Mouse (Mus musculus) intestine, postnatal 0 days (tissue): ENCODE measurements at regions not wholly inside any gene's neighbourhood (a gene's known extent, or its start where the extent isn't known, plus 50 kb on each side); places are given as distances from the start of the nearest gene placed in this dataset.

Source experiments
- ATAC-seq: fragments of 200-750 bp; cut with Nextera tagmentation; 2 replicates; pipeline ENCODE4 v1.8.0; 2017; ENCODE audit warnings: mild to moderate bottlenecking, moderate TSS enrichment, moderate library complexity
- H3K27ac ChIP-seq: fragments of 300-500 bp; sonication (generic); 2 replicates; pipeline ENCODE4 v1.5.1; 2014; ENCODE audit warnings: mild to moderate bottlenecking, low read depth, low read length, moderate library complexity
- H3K27me3 ChIP-seq: fragments of 300-500 bp; sonication (generic); replicated peaks from 2 replicates; pipeline ENCODE4 v1.6.1; 2014; ENCODE audit warnings: low read length, mixed read lengths; ENCODE audit not compliant: control insufficient read depth, insufficient read depth
- H3K36me3 ChIP-seq: fragments of 300-500 bp; sonication (generic); 2 replicates; pipeline ENCODE4 v1.6.1; 2014; ENCODE audit warnings: mild to moderate bottlenecking, moderate library complexity; ENCODE audit not compliant: control insufficient read depth, insufficient read depth
- H3K4me1 ChIP-seq: fragments of 300-500 bp; sonication (generic); replicated peaks from 2 replicates; pipeline ENCODE4 v1.6.1; 2014; ENCODE audit warnings: antibody characterized with exemption, low read length, mixed read lengths; ENCODE audit not compliant: control insufficient read depth, insufficient read depth
- H3K4me2 ChIP-seq: fragments of 300-500 bp; sonication (generic); replicated peaks from 2 replicates; pipeline ENCODE4 v1.6.1; 2014; ENCODE audit warnings: low read depth, mild to moderate bottlenecking, moderate library complexity
- H3K4me3 ChIP-seq: fragments of 300-500 bp; sonication (generic); 2 replicates; pipeline ENCODE4 v1.5.1; 2014; ENCODE audit warnings: low read depth, low read length
- H3K9ac ChIP-seq: fragments of 300-500 bp; sonication (generic); 2 replicates; pipeline ENCODE4 v1.6.1; 2014; ENCODE audit warnings: mild to moderate bottlenecking, low read depth, low read length
- H3K9me3 ChIP-seq: fragments of 300-500 bp; sonication (generic); 2 replicates; pipeline ENCODE4 v1.6.1; 2016; ENCODE audit warnings: mixed run types; ENCODE audit not compliant: control insufficient read depth
- CTCF ChIP-seq: sonication (generic); IDR thresholded peaks from 2 replicates; pipeline ENCODE4 v1.5.1; 2016; ENCODE audit warnings: low read depth, mild to moderate bottlenecking, control low read depth, antibody characterized with exemption, moderate library complexity
- WGBS: fragments of 180-500 bp; shearing (Covaris S2); extraction: QIAGEN DNeasy Blood & Tissue Kit; methylation state at CpG from one replicate; pipeline ENCODE4 v1.1.7; 2014; 5-methylcytosine and 5-hydroxymethylcytosine counted together

GRCm38 (mm10) chr17:84067102-84067501 is 120.6 kb downstream of the Zfp36l2 start:
- Histone ChIP-seq H3K9me3 (no peaks in the 10 kb centered on the region), H3K4me1 (no peaks in the 10 kb centered on the region), H3K4me3 (no peak overlapping the region), H3K9ac (no peak overlapping the region), H3K36me3 (no peaks in the 10 kb centered on the region), H3K27ac (no peak overlapping the region), H3K27me3 (no peaks in the 10 kb centered on the region), H3K4me2 (no peak overlapping the region)
- 89% methylated on average over 26 of the region's 26 CpGs for WGBS
- TF ChIP-seq CTCF = no peak
- no peak for ATAC-seq

GRCm38 (mm10) chr17:84063791-84064190 is 124.0 kb downstream of the Zfp36l2 start:
- Histone ChIP-seq H3K27me3 (no peaks in the 10 kb centered on the region), H3K4me3 (no peak overlapping the region), H3K4me1 (no peaks in the 10 kb centered on the region), H3K4me2 (no peak overlapping the region), H3K27ac (no peak overlapping the region), H3K9ac (no peak overlapping the region), H3K36me3 (no peaks in the 10 kb centered on the region), H3K9me3 (no peaks in the 10 kb centered on the region)
- whole genome bisulfite sequencing = 67% methylated on average over 7 of the region's 7 CpGs
- no peak for ATAC-seq
- no peak for TF ChIP-seq CTCF

GRCm38 (mm10) chr17:84061621-84062020 is 126.1 kb downstream of the Zfp36l2 start:
- Histone ChIP-seq H3K9ac (no peak overlapping the region), H3K27ac (no peak overlapping the region), H3K27me3 (no peaks in the 10 kb centered on the region), H3K36me3 (no peaks in the 10 kb centered on the region), H3K4me2 (no peak overlapping the region), H3K4me3 (no peak overlapping the region), H3K9me3 (no peaks in the 10 kb centered on the region), H3K4me1 (no peaks in the 10 kb centered on the region)
- WGBS = 64% methylated on average over 6 of the region's 6 CpGs
- TF ChIP-seq CTCF = peak; percentile 17; the same call in 1 of the 2 replicates
- ATAC-seq = no peak

GRCm38 (mm10) chr17:84056469-84056868 is 131.3 kb downstream of the Zfp36l2 start:
- Histone ChIP-seq H3K9ac (no peak overlapping the region), H3K36me3 (no peaks in the 10 kb centered on the region), H3K27ac (no peak overlapping the region), H3K4me3 (no peak overlapping the region), H3K27me3 (no peaks in the 10 kb centered on the region), H3K4me2 (no peak overlapping the region), H3K9me3 (no peaks in the 10 kb centered on the region), H3K4me1 (no peaks in the 10 kb centered on the region)
- ATAC-seq = no peak
- no peak for TF ChIP-seq CTCF
- WGBS = 84% methylated on average over 4 of the region's 4 CpGs

GRCm38 (mm10) chr17:84052437-84052836 is 135.3 kb downstream of the Zfp36l2 start:
- ATAC-seq = no peak
- no peaks in the 10 kb centered on the region for H3K27me3 ChIP-seq
- H3K9me3 ChIP-seq = 0 out of 2 replicates have a peak, but pooled peaks cover under 1% of the 10 kb centered on the region

GRCm38 (mm10) chr17:84051212-84051611 is 136.5 kb downstream of the Zfp36l2 start:
- H3K9ac ChIP-seq = no peak overlapping the region
- ATAC-seq = no peak

More at GRCm38 (mm10) chr17:84052437-84052836, 135.3 kb downstream of the Zfp36l2 start:
- no peak overlapping the region for H3K4me3 ChIP-seq
- no peaks in the 10 kb centered on the region for H3K4me1 ChIP-seq
- H3K36me3 ChIP-seq = no peaks in the 10 kb centered on the region
- H3K4me2 ChIP-seq = no peak overlapping the region
- no peak for TF ChIP-seq CTCF
- WGBS = 82% methylated on average over 8 of the region's 8 CpGs
- no peak overlapping the region for H3K27ac ChIP-seq
- H3K9ac ChIP-seq = no peak overlapping the region

GRCm38 (mm10) chr17:84048533-84048932 is 139.2 kb downstream of the Zfp36l2 start:
- no peak for TF ChIP-seq CTCF
- ATAC-seq = no peak
- H3K36me3 ChIP-seq = no peaks in the 10 kb centered on the region
- WGBS = 71% methylated on average over 6 of the region's 6 CpGs
- no peaks in the 10 kb centered on the region for H3K27me3 ChIP-seq
- no peak overlapping the region for H3K27ac ChIP-seq
- H3K9ac ChIP-seq = no peak overlapping the region
- peaks cover 20% of the 10 kb centered on the region for H3K4me1 ChIP-seq
- H3K4me2 ChIP-seq = no peak overlapping the region
- 0 out of 2 replicates have a peak, but pooled peaks cover 2% of the 10 kb centered on the region for H3K9me3 ChIP-seq
- H3K4me3 ChIP-seq = no peak overlapping the region

More at GRCm38 (mm10) chr17:84051212-84051611, 136.5 kb downstream of the Zfp36l2 start:
- TF ChIP-seq CTCF = no peak
- Histone ChIP-seq H3K4me3 (no peak overlapping the region), H3K4me2 (no peak overlapping the region), H3K27me3 (no peaks in the 10 kb centered on the region), H3K27ac (no peak overlapping the region), H3K4me1 (no peaks in the 10 kb centered on the region), H3K9me3 (0 out of 2 replicates have a peak, but pooled peaks cover 2% of the 10 kb centered on the region), H3K36me3 (no peaks in the 10 kb centered on the region)
- 89% methylated on average over 9 of the region's 9 CpGs for WGBS
